In the genomic region with DNA sequence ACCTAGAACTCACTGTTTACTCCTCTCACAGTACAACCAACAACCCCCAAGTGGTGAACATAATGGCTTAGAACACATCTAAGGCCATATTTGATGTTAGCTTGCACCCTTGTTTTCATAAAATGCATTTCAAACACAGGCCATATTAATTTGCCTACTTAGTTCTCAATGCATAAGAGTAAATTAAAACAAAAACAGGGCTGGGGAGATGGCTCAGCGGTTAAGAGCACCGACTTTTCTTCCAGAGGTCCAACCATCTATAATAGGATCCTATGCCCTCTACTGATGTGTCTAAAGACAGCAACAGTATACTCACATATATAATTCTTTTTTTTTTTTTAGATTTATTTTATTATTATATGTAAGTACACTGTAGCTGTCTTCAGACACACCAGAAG, we compare ENCODE assay signal across 12 mouse cellular contexts. TPM values are rescaled to one million over a fixed set of nuclear protein-coding genes. Genes with fewer than 3 reads are reported as not detected.
"Had no signal": no experiment of that assay in that cellular context is flagged by ENCODE, and none has a peak within 500 bp of the region (broad histone marks: within the 10 kb centered on the region; RNA-seq: fewer than 3 reads in every experiment).

No protein-coding gene starts in this region.

- H3K27ac ChIP-seq: limb, embryonic 13.5 days; lung, embryonic 15.5 days; neural tube, embryonic 13.5 days; stomach, embryonic 15.5 days had no signal

- H3K27me3 ChIP-seq: kidney, embryonic 15.5 days; limb, embryonic 13.5 days; lung, embryonic 15.5 days; neural tube, embryonic 13.5 days; stomach, embryonic 15.5 days had no signal

- H3K4me1 ChIP-seq: stomach, embryonic 15.5 days had no signal

- H3K4me3 ChIP-seq: kidney, embryonic 15.5 days; limb, embryonic 13.5 days; lung, embryonic 15.5 days; neural tube, embryonic 13.5 days; stomach, embryonic 15.5 days had no signal

- H3K9me3 ChIP-seq: kidney, embryonic 15.5 days; limb, embryonic 13.5 days; lung, embryonic 15.5 days; neural tube, embryonic 13.5 days; stomach, embryonic 15.5 days had no signal

- H3K4me2 ChIP-seq: kidney, embryonic 15.5 days; limb, embryonic 13.5 days; lung, embryonic 15.5 days; neural tube, embryonic 13.5 days; stomach, embryonic 15.5 days had no signal

- DNase-seq: kidney, postnatal 14 days; left cerebral cortex, postnatal 4 days; right cerebral cortex, postnatal 4 days; thymus, postnatal 36 days had no signal

- H3K9ac ChIP-seq: kidney, embryonic 15.5 days; limb, embryonic 13.5 days; lung, embryonic 15.5 days; neural tube, embryonic 13.5 days; stomach, embryonic 15.5 days had no signal

RNA-seq across cellular contexts. Expression of a gene that starts 26.8 kb away (rescaled TPM):
- total RNA-seq: megakaryocyte-erythroid progenitor cell, adult 5-6 weeks had no signal
- polyA plus RNA-seq: large intestine, adult 2 months; spleen, adult 2 months had no signal
